Mouse (Mus musculus) MEL (cell line): ENCODE measurements around the gene Ccsap. TPM values are rescaled to one million over a fixed set of nuclear protein-coding genes. Genes with fewer than 3 reads are reported as not detected.

Experiments used
- DNase-seq: peaks from one replicate; pipeline ENCODE4 v3.0.0; 2011; ENCODE audit warnings: low read depth, low spot score
- H3K27ac ChIP-seq: 2 replicates; pipeline ENCODE4 v1.5.1; 2012; ENCODE audit warnings: low read depth, mild to moderate bottlenecking, control low read depth, low read length, moderate library complexity; ENCODE audit not compliant: control insufficient read depth
- H3K27me3 ChIP-seq, 2 experiments: fragments of 150-350 bp in 1 of 2; sonication (generic) in 1 of 2; 2 replicates each; pipeline ENCODE4 v1.6.1; 2012; ENCODE audit warnings: low read length in 2 of 2, mild to moderate bottlenecking in 2 of 2, improper control_type of control experiment in 1 of 2, moderate library complexity in 1 of 2; ENCODE audit not compliant: insufficient read depth in 2 of 2, control insufficient read depth in 1 of 2
- H3K36me3 ChIP-seq, 2 experiments: 2 replicates each; pipeline ENCODE4 v1.6.1; 2012 to 2014; ENCODE audit warnings: low read length in 2 of 2, improper control_type of control experiment in 1 of 2, inconsistent platforms in 1 of 2, mild to moderate bottlenecking in 1 of 2; ENCODE audit not compliant: insufficient read depth in 2 of 2, control insufficient read depth in 1 of 2
- H3K4me1 ChIP-seq, 2 experiments: fragments of 150-350 bp in 1 of 2; sonication (generic) in 1 of 2; 2 replicates each; pipeline ENCODE4 v1.6.1; 2012; ENCODE audit warnings: low read length in 2 of 2, improper control_type of control experiment in 1 of 2, mild to moderate bottlenecking in 1 of 2; ENCODE audit not compliant: insufficient read depth in 2 of 2, control insufficient read depth in 1 of 2
- H3K4me3 ChIP-seq, 2 experiments: fragments of 150-350 bp in 1 of 2; sonication (generic) in 1 of 2; 2 replicates each; pipeline ENCODE4 v1.5.1; 2012; ENCODE audit warnings: low read depth in 2 of 2, low read length in 2 of 2, mild to moderate bottlenecking in 2 of 2, moderate library complexity in 2 of 2, control low read depth in 1 of 2, improper control_type of control experiment in 1 of 2; ENCODE audit not compliant: control insufficient read depth in 1 of 2, insufficient read depth in 1 of 2
- H3K79me2 ChIP-seq: 2 replicates; pipeline ENCODE4 v1.6.1; 2012; ENCODE audit warnings: mild to moderate bottlenecking, low read length, moderate library complexity; ENCODE audit not compliant: control insufficient read depth, poor library complexity, insufficient read depth
- H3K9ac ChIP-seq: 2 replicates; pipeline ENCODE4 v1.6.1; 2012; ENCODE audit warnings: low read depth, mild to moderate bottlenecking, control low read depth, low read length, moderate library complexity; ENCODE audit not compliant: control insufficient read depth, poor library complexity, severe bottlenecking
- H3K9me3 ChIP-seq: fragments of 150-350 bp; sonication (generic); replicated peaks from 2 replicates; pipeline ENCODE4 v1.6.1; 2012; ENCODE audit warnings: mild to moderate bottlenecking, low read length, improper control_type of control experiment, moderate library complexity; ENCODE audit not compliant: insufficient read depth
- BHLHE40 ChIP-seq: IDR thresholded peaks from 2 replicates; pipeline ENCODE4 v1.6.1; 2012; ENCODE audit warnings: low read depth, mild to moderate bottlenecking, inconsistent platforms, low read length, improper control_type of control experiment, borderline replicate concordance
- ETS1 ChIP-seq: IDR thresholded peaks from 2 replicates; pipeline ENCODE4 v1.6.1; 2012; ENCODE audit warnings: low read depth, mild to moderate bottlenecking, inconsistent platforms, low read length, improper control_type of control experiment, moderate library complexity
- KAT2A ChIP-seq: conservative IDR thresholded peaks from 2 replicates; pipeline ENCODE4 v1.6.1; 2012; ENCODE audit warnings: low read depth, low read length, improper control_type of control experiment, inconsistent platforms
- MYC ChIP-seq: IDR thresholded peaks from 2 replicates; pipeline ENCODE4 v1.6.1; 2011; ENCODE audit warnings: low read depth, mild to moderate bottlenecking, low read length, improper control_type of control experiment, moderate library complexity
- POLR2AphosphoS2 ChIP-seq: IDR thresholded peaks from 2 replicates; pipeline ENCODE4 v1.6.1; 2011; ENCODE audit warnings: low read length, improper control_type of control experiment
- RCOR1 ChIP-seq: IDR thresholded peaks from 2 replicates; pipeline ENCODE4 v1.6.1; 2012; ENCODE audit warnings: low read depth, mild to moderate bottlenecking, inconsistent platforms, low read length, improper control_type of control experiment
- USF1 ChIP-seq: IDR thresholded peaks from 2 replicates; pipeline ENCODE4 v1.6.1; 2014; ENCODE audit warnings: low read depth, mild to moderate bottlenecking, inconsistent platforms, low read length, improper control_type of control experiment, moderate library complexity
- ZNF384 ChIP-seq: IDR thresholded peaks from 2 replicates; pipeline ENCODE4 v1.6.1; 2012; ENCODE audit warnings: low read depth, mild to moderate bottlenecking, inconsistent platforms, low read length, improper control_type of control experiment
- polyA plus RNA-seq, 2 experiments: library from polyadenylated mRNA; stranded (reverse) in 1 of 2; unstranded in 1 of 2; fragments of >175 nt in 1 of 2; fragments of >200 nt in 1 of 2; gene quantifications; 2 replicates each; pipeline versions ENCODE4 v1.2.1 to v1.2.4; 2012; ENCODE audit warnings: low replicate concordance in 2 of 2, low read depth in 1 of 2; ENCODE audit not compliant: insufficient read length in 2 of 2, insufficient read depth in 1 of 2, missing spikeins in 1 of 2
- total RNA-seq: library from RNA; depleted of rRNA; stranded (reverse); fragments of 300-350 nt; gene quantifications from 2 replicates; pipeline ENCODE4 v1.2.3, GENCODE M21; 2012; rRNA removed

The Ccsap gene
- total and polyA plus RNA-seq, 3 experiments: 6.7 to 12.1 TPM; not detected in 1

DNA sequence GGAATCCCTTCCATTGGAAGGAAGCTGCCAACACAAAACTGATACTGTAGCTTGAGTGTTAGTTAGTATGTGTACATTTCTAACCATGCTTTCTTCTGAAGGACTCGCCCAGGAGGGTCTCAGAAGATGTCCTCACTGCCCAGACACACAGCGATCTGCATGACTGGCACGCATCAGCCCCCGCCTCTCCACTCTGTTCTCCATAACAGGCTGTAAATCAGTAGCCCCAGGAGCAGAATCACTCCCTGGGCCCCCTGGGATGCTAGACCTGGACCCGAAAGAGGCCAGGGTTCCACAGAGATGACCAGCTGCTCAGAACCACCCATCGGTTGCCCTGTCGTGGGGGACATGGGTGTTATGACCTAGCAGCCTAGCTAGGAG, 68.2 kb downstream of the Ccsap start:
- no peak for DNase-seq
- H3K4me1 ChIP-seq: peaks cover 5 to 8% of the 10 kb centered on the region in 2 experiments
- H3K36me3 ChIP-seq: peaks cover 0 to 8% of the 10 kb centered on the region in 2 experiments; a peak in 2 of 4 replicates
- TF ChIP-seq MYC: no peak
- no peak for TF ChIP-seq POLR2AphosphoS2
- H3K79me2 ChIP-seq: peaks cover 2% of the 10 kb centered on the region; the same call in 1 of the 2 replicates
- H3K9me3 ChIP-seq: no peaks in the 10 kb centered on the region
- H3K4me3 ChIP-seq: no peak overlapping the region
- no peaks in the 10 kb centered on the region for H3K27me3 ChIP-seq
- no peak overlapping the region for H3K9ac ChIP-seq
- H3K27ac ChIP-seq: no peak overlapping the region

DNA sequence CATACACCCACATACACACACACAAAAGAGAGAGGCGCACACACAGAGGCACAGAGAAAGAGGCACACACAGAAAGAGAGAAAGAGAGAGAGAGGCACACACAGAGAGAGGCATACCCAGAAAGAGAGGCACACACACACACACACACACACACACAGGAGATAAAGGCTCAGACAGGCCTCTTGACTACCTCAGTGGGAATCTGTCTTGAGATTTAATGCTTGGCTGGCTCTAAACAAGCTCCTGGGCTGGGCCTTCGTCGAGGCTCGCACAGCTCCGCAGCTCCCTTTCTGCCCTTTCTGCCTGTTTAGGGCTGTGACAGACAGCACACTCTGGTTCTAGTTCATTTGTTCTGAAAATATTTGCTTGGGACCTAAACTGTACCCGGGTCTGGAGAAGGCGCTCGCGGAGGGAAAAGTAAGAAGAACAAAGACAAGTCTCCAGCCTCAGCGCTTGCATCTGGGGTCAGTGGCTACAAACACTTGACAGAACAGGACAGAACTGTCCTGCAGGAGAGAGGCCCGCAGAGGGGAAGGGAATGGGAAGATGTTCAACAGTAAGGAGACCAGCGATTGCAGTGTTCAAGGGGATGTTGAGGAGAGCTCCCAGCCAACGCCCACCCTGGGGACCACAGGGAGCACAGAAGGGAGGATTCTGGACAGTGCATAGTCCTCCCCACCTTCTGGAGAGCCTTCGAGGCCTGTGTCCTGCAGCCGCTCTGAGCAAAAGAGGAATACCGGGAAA, 68.7 kb downstream of the Ccsap start:
- peaks cover 0 to 5% of the 10 kb centered on the region in 2 experiments; a peak in 2 of 4 replicates for H3K4me1 ChIP-seq
- no peaks in the 10 kb centered on the region for H3K27me3 ChIP-seq
- peaks cover 0 to 5% of the 10 kb centered on the region in 2 experiments; a peak in 2 of 4 replicates for H3K36me3 ChIP-seq
- peaks cover 2% of the 10 kb centered on the region; the same call in 1 of the 2 replicates for H3K79me2 ChIP-seq
- no peak for DNase-seq
- H3K4me3 ChIP-seq: no peak overlapping the region
- no peaks in the 10 kb centered on the region for H3K9me3 ChIP-seq
- TF ChIP-seq KAT2A (no peak), USF1 (no peak), MYC (no peak), ETS1 (no peak), RCOR1 (no peak), BHLHE40 (no peak), ZNF384 (no peak)
- H3K9ac ChIP-seq: no peak overlapping the region
- H3K27ac ChIP-seq: no peak overlapping the region

Other genes starting within 250 kb of the Ccsap start
- not detected in 2 replicates for gene Rhou, start 206.3 kb downstream of the Ccsap start, total RNA-seq
- gene Rhou, start 206.3 kb downstream of the Ccsap start, polyA plus RNA-seq: not detected
- 22.2 and 23.1 TPM in 2 replicates for gene Rab4a, start 54.2 kb downstream of the Ccsap start, total RNA-seq
- gene Rab4a, start 54.2 kb downstream of the Ccsap start, polyA plus RNA-seq: 10 to 100 TPM in 1 of 2 experiments, not detected in 1; 44.6 TPM
- gene Acta1, start 34.5 kb upstream of the Ccsap start, total RNA-seq: 0.23 TPM in 1 of 2 replicates, not detected in the other
- gene Acta1, start 34.5 kb upstream of the Ccsap start, polyA plus RNA-seq: under 1 TPM in 1 of 2 experiments, not detected in 1; 0.32 TPM
- 44.8 and 49.6 TPM in 2 replicates for gene Nup133, start 89.1 kb upstream of the Ccsap start, total RNA-seq
- 10 to 100 TPM; 58.0 to 58.1 TPM for gene Nup133, start 89.1 kb upstream of the Ccsap start, polyA plus RNA-seq
- 26.1 and 37.8 TPM in 2 replicates for gene Abcb10, start 122.9 kb upstream of the Ccsap start, total RNA-seq
- gene Abcb10, start 122.9 kb upstream of the Ccsap start, polyA plus RNA-seq: 10 to 100 TPM; 32.6 to 33.7 TPM
- gene Taf5l, start 161.2 kb upstream of the Ccsap start, total RNA-seq: 85.9 and 86.3 TPM in 2 replicates
- 10 to 100 TPM in 1 of 2 experiments, not detected in 1; 88.4 TPM for gene Taf5l, start 161.2 kb upstream of the Ccsap start, polyA plus RNA-seq
- gene Urb2, start 161.3 kb upstream of the Ccsap start, total RNA-seq: 39.7 and 40.1 TPM in 2 replicates
- gene Urb2, start 161.3 kb upstream of the Ccsap start, polyA plus RNA-seq: 10 to 100 TPM; 31.6 to 82.4 TPM